Mouse (Mus musculus): ENCODE data around the gene Dthd1.

Gene Dthd1

DNA sequence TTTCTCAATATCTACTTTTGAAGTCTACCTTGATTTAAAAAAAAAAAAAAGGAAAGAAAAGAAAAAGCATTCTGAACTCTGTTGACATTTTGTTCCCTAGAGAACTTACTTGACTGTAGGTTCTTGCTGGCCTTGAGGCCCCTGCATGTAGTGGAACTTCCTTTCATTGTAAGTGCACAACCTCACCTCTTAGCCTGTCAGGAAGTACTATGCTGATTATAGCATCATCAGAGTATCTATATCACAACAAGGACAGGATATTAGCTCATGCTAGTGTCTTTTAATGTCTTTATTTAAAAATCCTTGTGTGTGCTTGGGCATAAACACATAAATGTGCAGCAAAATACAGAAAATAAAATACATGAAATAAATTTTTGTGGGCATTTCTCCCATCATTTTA, 53.4 kb downstream of the Dthd1 start:
- DNase-seq: no peak

GRCm38 (mm10) chr5:62879530-62879929, 65.9 kb downstream of the Dthd1 start:
- no peak for DNase-seq

DNA sequence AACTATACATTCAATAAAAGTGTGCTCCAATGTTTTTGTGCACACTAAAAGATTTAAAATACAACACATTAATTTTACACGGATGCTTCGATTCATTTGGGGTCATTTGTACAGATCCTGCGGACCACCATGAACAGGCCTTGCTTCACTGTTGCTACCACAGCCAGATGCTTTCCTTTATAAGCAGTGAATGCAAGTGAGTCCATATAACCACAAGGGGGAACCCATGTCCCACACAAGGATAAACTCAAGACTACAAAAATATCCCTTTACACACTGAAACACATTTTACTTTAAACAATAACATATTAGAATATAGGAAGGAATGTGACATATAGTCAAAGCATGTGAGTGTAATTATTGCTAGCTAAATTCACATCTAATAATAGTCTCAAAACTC, 81.7 kb downstream of the Dthd1 start:
- peak; percentile 21 to 28 for DNase-seq

- no peak for DNase-seq
Observed at GRCm38 (mm10) chr5:62906954-62907353, 93.3 kb downstream of the Dthd1 start.

- no peak for DNase-seq
Observed at GRCm38 (mm10) chr5:62909074-62909473, 95.5 kb downstream of the Dthd1 start.

GRCm38 (mm10) chr5:62924616-62925015, 111.0 kb downstream of the Dthd1 start:
- no peak for DNase-seq
